Mouse (Mus musculus): ENCODE measurements around the gene Irgc1.

- no peak for TF ChIP-seq CTCF (IDR thresholded peaks at IDR 0.05; ENCODE audit: extremely low read depth, insufficient read depth, insufficient read length, insufficient replicate concordance)
- peak; percentile 35; the same call in 1 of the 2 replicates for TF ChIP-seq POLR2A (IDR thresholded peaks at IDR 0.05; ENCODE audit: low read depth, low read length)
Observed at GRCm38 (mm10) chr7:24445266-24445926, 6.7 kb downstream of the Irgc1 start.

Data from spleen, adult 2 months (tissue).